Mouse (Mus musculus): ENCODE measurements around the gene Mtf1. TPM values are rescaled to one million over a fixed set of nuclear protein-coding genes. Genes with fewer than 3 reads are reported as not detected.

Mtf1 gene
- total RNA-seq (2018; cell fraction: chromatin; rRNA removed), result 10 to 100 TPM; 17.1 to 48.1 (median 33.1) TPM
- total RNA-seq (2018; cell fraction: cytosol; rRNA removed), result 10 to 100 TPM; 14.3 to 21.6 (median 16.3) TPM
- total RNA-seq (2018; cell fraction: nucleus; rRNA removed), result 10 to 100 TPM; 20.6 to 40.7 (median 28.7) TPM
- polyA plus RNA-seq (2018), result 12.8 to 14.1 TPM (median 13.2 TPM) in 3 replicates

- WGBS (ENCODE audit: missing documents), result 6% methylated on average over 21 of the region's 21 CpGs
- Histone ChIP-seq H3K36me3 (ENCODE audit: inconsistent target) (peaks cover 45% of the 10 kb centered on the region), H3K4me3 (ENCODE audit: inconsistent target) (peak within 1 kb of the TSS; percentile 100), H3K27ac (peak within 1 kb of the TSS; percentile 87), H3K79me2 (ENCODE audit: inconsistent target) (peaks cover 44% of the 10 kb centered on the region)
These were observed at the start of gene Mtf1 for GRCm38 (mm10) chr4:124801552-124802308. Gene Mtf1, plus strand, starts transcription at chr4:124802104.

DNA sequence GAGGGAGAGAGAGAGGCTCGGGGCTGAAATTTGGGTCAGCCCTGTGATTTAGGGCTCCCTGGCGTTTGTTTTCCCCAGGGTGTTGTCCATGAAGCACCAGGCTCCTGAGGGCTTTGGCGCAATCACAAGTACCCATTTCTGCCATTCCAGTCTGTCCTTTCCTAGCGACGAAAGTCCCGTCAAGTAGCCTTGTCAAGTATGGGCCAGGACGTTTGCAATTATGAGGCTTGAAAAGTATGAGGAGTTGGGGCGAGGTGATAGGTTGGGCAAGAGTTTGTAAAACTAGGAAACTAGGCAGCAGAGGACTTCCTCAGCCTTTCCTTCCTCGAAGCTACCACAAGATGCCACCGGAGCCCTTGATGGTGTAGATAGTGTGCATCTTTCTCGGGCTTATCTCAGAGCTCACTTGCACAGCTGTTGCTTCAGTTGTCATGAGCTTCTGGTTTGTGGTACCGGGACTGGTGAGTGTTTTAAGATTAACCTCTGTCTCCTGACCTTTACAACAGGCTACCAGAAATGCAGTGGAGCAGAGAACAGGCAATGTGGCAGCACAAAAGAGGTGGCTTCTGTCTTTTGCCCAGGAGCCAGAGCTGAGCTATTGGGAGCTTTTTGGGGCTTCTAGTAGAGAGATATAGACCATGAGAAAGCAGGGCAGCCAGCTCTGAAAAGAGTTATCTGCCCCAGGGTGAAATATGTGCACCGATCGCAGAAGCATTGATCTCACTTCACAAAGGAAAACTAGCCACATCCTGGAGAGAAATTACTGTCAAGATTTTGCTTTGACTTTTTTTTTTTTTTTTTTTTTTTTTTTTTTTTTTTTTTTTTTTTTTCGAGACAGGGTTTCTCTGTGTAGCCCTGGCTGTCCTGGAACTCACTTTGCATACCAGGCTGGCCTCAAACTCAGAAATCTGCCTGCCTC is 49.4 kb upstream of the Mtf1 start:
- Histone ChIP-seq H3K79me2 (ENCODE audit: inconsistent target) (peaks cover 60% of the 10 kb centered on the region), H3K4me3 (ENCODE audit: inconsistent target) (peak overlapping the region; percentile 67), H3K36me3 (ENCODE audit: inconsistent target) (0 out of 2 replicates have a peak, but pooled peaks cover 6% of the 10 kb centered on the region), H3K27ac (peak overlapping the region; percentile 25)
- 3% methylated on average over 14 of the region's 15 CpGs for WGBS (ENCODE audit: missing documents)

DNA sequence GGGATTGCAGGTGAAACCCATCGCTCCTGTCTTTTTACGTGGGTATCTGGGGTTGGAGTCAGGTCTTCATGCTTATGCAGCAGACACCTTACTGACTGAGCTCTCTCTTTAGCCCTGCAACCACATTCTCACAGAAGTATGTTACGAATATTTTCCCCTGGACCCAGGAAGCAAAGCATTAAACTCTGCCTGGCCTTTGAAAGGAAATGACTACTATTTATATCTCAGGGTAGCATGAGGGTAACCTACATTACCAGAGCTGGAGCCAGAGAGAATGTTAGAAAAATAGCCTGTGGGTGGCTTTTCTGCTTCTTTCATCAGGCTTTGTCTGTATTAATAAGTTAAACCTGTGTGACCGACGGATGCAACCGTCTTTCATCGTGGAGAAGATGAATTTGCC is 46.4 kb upstream of the Mtf1 start:
- Histone ChIP-seq H3K36me3 (ENCODE audit: inconsistent target) (no peaks in the 10 kb centered on the region), H3K27ac (no peak overlapping the region), H3K79me2 (ENCODE audit: inconsistent target) (peaks cover 89% of the 10 kb centered on the region), H3K4me3 (ENCODE audit: inconsistent target) (no peak overlapping the region)
- 71% methylated on average over 7 of the region's 7 CpGs for WGBS (ENCODE audit: missing documents)

DNA sequence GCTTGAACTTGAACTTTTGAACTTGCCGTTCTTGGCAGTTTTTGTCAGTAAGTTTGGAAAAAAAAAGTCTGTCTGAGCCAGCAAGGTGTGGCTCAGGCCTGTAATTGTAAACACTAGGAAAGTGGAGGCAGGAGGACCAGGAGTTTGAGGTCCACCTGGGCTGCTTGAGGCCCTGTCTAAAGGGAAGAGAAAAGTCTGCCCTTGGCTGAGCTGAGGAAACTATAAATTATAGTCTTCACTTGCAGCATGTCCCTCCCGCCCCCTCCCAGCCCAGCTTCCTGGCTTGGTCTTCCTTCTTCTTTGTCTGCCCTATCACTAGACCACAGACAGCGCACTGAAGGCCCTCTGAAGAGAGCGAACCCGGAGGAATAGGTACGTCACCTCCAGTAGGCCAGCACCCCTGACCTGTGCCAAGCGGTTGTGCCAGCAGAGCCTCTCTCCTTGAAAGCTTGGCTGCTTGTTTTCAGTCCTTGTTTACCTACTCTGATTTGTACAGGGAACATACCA is 42.5 kb upstream of the Mtf1 start:
- no peak overlapping the region for H3K27ac ChIP-seq
- WGBS (ENCODE audit: missing documents), result 38% methylated on average over 7 of the region's 7 CpGs
- no peaks in the 10 kb centered on the region for H3K36me3 ChIP-seq (ENCODE audit: inconsistent target)
- peaks cover 99% of the 10 kb centered on the region for H3K79me2 ChIP-seq (ENCODE audit: inconsistent target)
- H3K4me3 ChIP-seq (ENCODE audit: inconsistent target), result no peak overlapping the region

- 86% methylated on average over 1 of the region's 1 CpGs for WGBS (ENCODE audit: missing documents)
- Histone ChIP-seq H3K4me3 (ENCODE audit: inconsistent target) (no peak overlapping the region), H3K36me3 (ENCODE audit: inconsistent target) (no peaks in the 10 kb centered on the region), H3K79me2 (ENCODE audit: inconsistent target) (peaks cover 99% of the 10 kb centered on the region), H3K27ac (no peak overlapping the region)
These were observed 40.7 kb upstream of the Mtf1 start for GRCm38 (mm10) chr4:124761201-124761600.

- Histone ChIP-seq H3K4me3 (ENCODE audit: inconsistent target) (no peak overlapping the region), H3K27ac (no peak overlapping the region), H3K36me3 (ENCODE audit: inconsistent target) (no peaks in the 10 kb centered on the region), H3K79me2 (ENCODE audit: inconsistent target) (peaks cover 99% of the 10 kb centered on the region)
- WGBS (ENCODE audit: missing documents), result 70% methylated on average over 6 of the region's 6 CpGs
These were observed 38.9 kb upstream of the Mtf1 start for GRCm38 (mm10) chr4:124762858-124763452.

- H3K79me2 ChIP-seq (ENCODE audit: inconsistent target), result peaks cover 99% of the 10 kb centered on the region
- 72% methylated on average over 23 of the region's 23 CpGs for WGBS (ENCODE audit: missing documents)
- no peak overlapping the region for H3K27ac ChIP-seq
- 0 out of 2 replicates have a peak, but pooled peaks cover 10% of the 10 kb centered on the region for H3K36me3 ChIP-seq (ENCODE audit: inconsistent target)
- H3K4me3 ChIP-seq (ENCODE audit: inconsistent target), result no peak overlapping the region
These were observed 35.9 kb upstream of the Mtf1 start for GRCm38 (mm10) chr4:124765802-124766565.

- H3K27ac ChIP-seq, result no peak overlapping the region
- no peak overlapping the region for H3K4me3 ChIP-seq (ENCODE audit: inconsistent target)
- WGBS (ENCODE audit: missing documents), result 28% methylated on average over 2 of the region's 2 CpGs
- H3K79me2 ChIP-seq (ENCODE audit: inconsistent target), result peaks cover 97% of the 10 kb centered on the region
- H3K36me3 ChIP-seq (ENCODE audit: inconsistent target), result 0 out of 2 replicates have a peak, but pooled peaks cover 10% of the 10 kb centered on the region
These were observed 35.4 kb upstream of the Mtf1 start for GRCm38 (mm10) chr4:124766566-124766940.

GRCm38 (mm10) chr4:124768963-124769591 is 32.8 kb upstream of the Mtf1 start:
- peaks cover 89% of the 10 kb centered on the region for H3K79me2 ChIP-seq (ENCODE audit: inconsistent target)
- H3K36me3 ChIP-seq (ENCODE audit: inconsistent target), result 0 out of 2 replicates have a peak, but pooled peaks cover 10% of the 10 kb centered on the region
- no peak overlapping the region for H3K4me3 ChIP-seq (ENCODE audit: inconsistent target)
- WGBS (ENCODE audit: missing documents), result 81% methylated on average over 13 of the region's 13 CpGs
- H3K27ac ChIP-seq, result no peak overlapping the region

GRCm38 (mm10) chr4:124770624-124771023 is 31.3 kb upstream of the Mtf1 start:
- no peak overlapping the region for H3K27ac ChIP-seq
- H3K4me3 ChIP-seq (ENCODE audit: inconsistent target), result no peak overlapping the region
- H3K79me2 ChIP-seq (ENCODE audit: inconsistent target), result peaks cover 89% of the 10 kb centered on the region
- 0 out of 2 replicates have a peak, but pooled peaks cover 10% of the 10 kb centered on the region for H3K36me3 ChIP-seq (ENCODE audit: inconsistent target)
- WGBS (ENCODE audit: missing documents), result 81% methylated on average over 5 of the region's 5 CpGs

GRCm38 (mm10) chr4:124772125-124772524 is 29.8 kb upstream of the Mtf1 start:
- peaks cover 89% of the 10 kb centered on the region for H3K79me2 ChIP-seq (ENCODE audit: inconsistent target)
- peak overlapping the region; percentile 25 for H3K27ac ChIP-seq
- H3K4me3 ChIP-seq (ENCODE audit: inconsistent target), result no peak overlapping the region
- 21% methylated on average over 4 of the region's 4 CpGs for WGBS (ENCODE audit: missing documents)
- H3K36me3 ChIP-seq (ENCODE audit: inconsistent target), result peaks cover 14% of the 10 kb centered on the region; the same call in 1 of the 2 replicates

DNA sequence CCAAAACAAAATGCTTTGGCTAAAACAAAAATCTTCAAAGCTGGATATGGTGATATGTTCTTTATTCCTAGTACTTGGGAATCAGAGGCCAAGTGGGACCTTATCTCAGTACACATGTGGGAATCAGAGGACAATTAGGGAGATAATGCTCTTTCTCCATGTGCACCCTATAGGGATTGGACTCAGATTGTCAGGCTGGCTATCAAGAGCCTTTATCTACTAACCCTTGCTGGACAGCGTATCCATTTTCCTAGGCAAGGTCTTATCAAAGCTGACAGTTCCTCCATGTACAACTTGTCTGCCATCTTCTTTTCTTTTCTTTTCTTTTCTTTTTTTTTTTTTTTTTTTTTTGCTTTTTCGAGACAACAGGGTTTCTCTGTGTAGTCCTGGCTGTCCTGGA is 28.5 kb upstream of the Mtf1 start:
- Histone ChIP-seq H3K27ac (no peak overlapping the region), H3K79me2 (ENCODE audit: inconsistent target) (peaks cover 79% of the 10 kb centered on the region), H3K36me3 (ENCODE audit: inconsistent target) (peaks cover 21% of the 10 kb centered on the region), H3K4me3 (ENCODE audit: inconsistent target) (no peak overlapping the region)
- WGBS (ENCODE audit: missing documents), result 100% methylated on average over 1 of the region's 2 CpGs

DNA sequence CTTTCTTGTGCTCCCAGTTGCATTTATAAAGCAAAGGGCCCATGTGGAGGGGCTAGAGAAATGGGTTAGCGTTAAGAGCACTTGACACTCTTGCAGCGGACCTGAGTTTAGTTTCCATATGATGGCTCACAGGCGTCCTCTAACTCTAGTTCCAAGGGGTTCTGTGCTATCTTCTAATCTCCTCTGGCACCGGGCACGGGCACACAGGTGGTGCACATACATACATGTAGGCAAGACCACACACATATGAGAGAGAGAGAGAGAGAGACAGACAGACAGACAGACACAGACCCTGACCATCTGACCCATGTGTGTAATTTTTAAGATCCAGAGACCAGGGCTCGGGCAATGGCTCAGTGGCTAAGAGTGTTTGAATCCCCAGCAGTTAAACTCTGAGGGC is 27.9 kb upstream of the Mtf1 start:
- peaks cover 25% of the 10 kb centered on the region for H3K36me3 ChIP-seq (ENCODE audit: inconsistent target)
- 99% methylated on average over 6 of the region's 6 CpGs for WGBS (ENCODE audit: missing documents)
- peaks cover 74% of the 10 kb centered on the region for H3K79me2 ChIP-seq (ENCODE audit: inconsistent target)
- no peak overlapping the region for H3K27ac ChIP-seq
- no peak overlapping the region for H3K4me3 ChIP-seq (ENCODE audit: inconsistent target)
